Mouse (Mus musculus): ENCODE data around the gene Ccr6.

DNA sequence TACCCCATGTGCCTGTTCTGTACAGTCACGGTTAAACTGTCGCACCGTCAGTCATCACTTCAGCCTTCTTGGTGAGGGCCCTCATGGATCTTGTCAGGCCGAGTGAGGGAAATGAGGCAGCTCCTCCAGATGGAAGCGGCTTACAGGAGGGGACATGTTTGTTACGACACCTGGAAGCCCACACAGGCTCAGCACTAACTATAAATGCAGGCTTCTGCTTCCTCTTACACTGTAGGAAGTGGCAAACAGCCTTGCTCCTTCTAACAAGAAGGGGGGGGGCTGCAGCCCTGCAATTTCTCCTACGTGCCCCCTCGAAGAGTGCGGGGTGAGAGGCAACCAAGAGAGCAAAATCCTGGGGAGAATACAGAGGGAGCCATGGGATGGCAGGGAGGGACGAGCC, 25.2 kb upstream of the Ccr6 start:
- TF ChIP-seq POLR2A (IDR thresholded peaks at IDR 0.05; ENCODE audit: low read depth, low read length) (no peak), CTCF (IDR thresholded peaks at IDR 0.05; ENCODE audit: extremely low read depth, insufficient read length, insufficient replicate concordance, low read depth, low read length) (no peak)
